In genomic region chr6:30091221-30091620, GRCm38 (mm10) we compare ENCODE assay signal across 19 mouse cellular contexts. TPM values are rescaled to one million over a fixed set of nuclear protein-coding genes. Genes with fewer than 3 reads are reported as not detected.
A peak's percentile ranks its signal among the peaks of the same experiment; 100 is the strongest.
DNase-seq lines count a peak whose midpoint lies in the region; ATAC-seq and TF ChIP-seq lines count a peak whose summit lies in the region.
"Had no signal": no experiment of that assay in that cellular context is flagged by ENCODE, and none has a peak within 500 bp of the region (broad histone marks: within the 10 kb centered on the region; RNA-seq: fewer than 3 reads in every experiment).

No protein-coding gene starts in this region.

- no peak overlapping the region for H3K4me3 ChIP-seq in forebrain, postnatal 0 days (ENCODE audit: low read depth, low read length)
- no peak overlapping the region for H3K4me3 ChIP-seq in forebrain, embryonic 11.5 days (ENCODE audit: low read depth, low read length)
- no peak overlapping the region for H3K4me3 ChIP-seq in layer of hippocampus, adult 2 months
- H3K4me3 ChIP-seq: heart, embryonic 10.5 days; hindbrain, embryonic 15.5 days; limb, embryonic 10.5 days; liver, embryonic 12.5 days had no signal

- H3K4me1 ChIP-seq in forebrain, postnatal 0 days (ENCODE audit: insufficient read depth): no peaks in the 10 kb centered on the region
- H3K4me1 ChIP-seq in forebrain, embryonic 11.5 days (replicated peaks; ENCODE audit: control insufficient read depth, insufficient read depth, low read length): no peaks in the 10 kb centered on the region
- H3K4me1 ChIP-seq: heart, embryonic 10.5 days; hindbrain, embryonic 15.5 days; limb, embryonic 10.5 days had no signal

- no peak overlapping the region for H3K27ac ChIP-seq in forebrain, postnatal 0 days (ENCODE audit: low read depth, low read length)
- no peak overlapping the region for H3K27ac ChIP-seq in forebrain, embryonic 11.5 days (ENCODE audit: low read depth, low read length)
- no peak overlapping the region for H3K27ac ChIP-seq in layer of hippocampus, adult 2 months
- H3K27ac ChIP-seq: heart, embryonic 10.5 days; hindbrain, embryonic 15.5 days; limb, embryonic 10.5 days; liver, embryonic 12.5 days had no signal

- peak; percentile 73 for ATAC-seq in forebrain, postnatal 0 days
- ATAC-seq in forebrain, embryonic 11.5 days (replicated peaks; ENCODE audit: low FRiP score): no peak
- ATAC-seq: liver, embryonic 12.5 days had no signal

- no peaks in the 10 kb centered on the region for H3K27me3 ChIP-seq in forebrain, postnatal 0 days (ENCODE audit: insufficient read depth, low read length)
- H3K27me3 ChIP-seq in forebrain, embryonic 11.5 days (ENCODE audit: control insufficient read depth, insufficient read depth, low read length): no peaks in the 10 kb centered on the region
- H3K27me3 ChIP-seq: hindbrain, embryonic 15.5 days; liver, embryonic 12.5 days had no signal

- TF ChIP-seq CTCF in forebrain, postnatal 0 days (IDR thresholded peaks at IDR 0.05; ENCODE audit: low read depth): peak; percentile 60
- peak; percentile 60 for TF ChIP-seq CTCF in layer of hippocampus, adult 2 months (conservative IDR thresholded peaks at IDR 0.05)

- DNase-seq in forebrain, postnatal 0 days: peak; percentile 18
- no peak for DNase-seq in forebrain, embryonic 11.5 days (ENCODE audit: low spot score)
- no peak for DNase-seq in layer of hippocampus, adult 2 months (ENCODE audit: low spot score in 2 of 2)
- DNase-seq in layer of hippocampus, adult 18-20 months (ENCODE audit: low spot score in 2 of 2): no peak
- peak; percentile 56 for DNase-seq in 3T3-L1 (ENCODE audit: low read depth, low spot score)
- DNase-seq in brain, adult 2 months (ENCODE audit: low read depth, low spot score): peak; percentile 32
- DNase-seq in cerebellum, adult 18-20 months: no peak
- no peak for DNase-seq in right cerebral cortex, postnatal 14 days
- DNase-seq: B cell, adult 2 months; cerebellum, postnatal 25 days; gastrocnemius, postnatal 36 days; kidney, adult 8-10 months; kidney, postnatal 4 days; lung, postnatal 10 days; thymus, adult 18-20 months had no signal

- H3K4me2 ChIP-seq in forebrain, postnatal 0 days (ENCODE audit: low read depth): no peak overlapping the region
- H3K4me2 ChIP-seq in forebrain, embryonic 11.5 days (ENCODE audit: low read depth, low read length, severe bottlenecking): no peak overlapping the region
- H3K4me2 ChIP-seq: hindbrain, embryonic 15.5 days; liver, embryonic 12.5 days had no signal

- H3K9ac ChIP-seq in forebrain, postnatal 0 days: no peak overlapping the region
- H3K9ac ChIP-seq in forebrain, embryonic 11.5 days (ENCODE audit: low read length): no peak overlapping the region
- H3K9ac ChIP-seq: hindbrain, embryonic 15.5 days; liver, embryonic 12.5 days had no signal

- H3K9me3 ChIP-seq in forebrain, postnatal 0 days (ENCODE audit: low read length): no peaks in the 10 kb centered on the region
- no peaks in the 10 kb centered on the region for H3K9me3 ChIP-seq in forebrain, embryonic 11.5 days (ENCODE audit: control insufficient read depth, low read length)
- H3K9me3 ChIP-seq: heart, embryonic 10.5 days; hindbrain, embryonic 15.5 days; limb, embryonic 10.5 days; liver, embryonic 12.5 days had no signal

- WGBS in forebrain, postnatal 0 days: 54% methylated on average over 4 of the region's 4 CpGs
- 81% methylated on average over 4 of the region's 4 CpGs for WGBS in forebrain, embryonic 11.5 days

- H3K36me3 ChIP-seq in forebrain, postnatal 0 days (ENCODE audit: insufficient read depth): peaks cover 20% of the 10 kb centered on the region
- H3K36me3 ChIP-seq in forebrain, embryonic 11.5 days (ENCODE audit: control insufficient read depth, insufficient read depth, low read length): peaks cover 4% of the 10 kb centered on the region; the same call in 1 of the 2 replicates

RNA-seq across cellular contexts. Expression of gene Nrf1, which starts 43.4 kb away (rescaled TPM):
- 39.4 and 53.6 TPM in 2 replicates for total RNA-seq in forebrain, postnatal 0 days (2014; rRNA removed)
- polyA plus RNA-seq in forebrain, postnatal 0 days (2015; fragmentation: Nextera tagmentation; extraction: Ambion mirVana): 20.8 and 23.8 TPM in 2 replicates
- 87.2 and 95.3 TPM in 2 replicates for polyA plus RNA-seq in forebrain, embryonic 11.5 days (2014; fragmentation: Nextera tagmentation; extraction: Ambion mirVana)
- 10 to 100 TPM; 25.9 to 26.0 TPM for total RNA-seq in layer of hippocampus, adult 2 months (2021)
- total RNA-seq in layer of hippocampus, adult 18-20 months (2021): 10 to 100 TPM; 22.9 to 24.1 TPM

Comparison
In these comparisons a context has a peak if more than half of its experiments do, and no peak if none do; other contexts are left out.
1. DNase-seq: peak in forebrain, postnatal 0 days (single experiment), 3T3-L1 (single experiment) and brain, adult 2 months (single experiment); none in forebrain, embryonic 11.5 days (single experiment), layer of hippocampus, adult 2 months (0 of 2), layer of hippocampus, adult 18-20 months (0 of 2), cerebellum, adult 18-20 months (0 of 2) and right cerebral cortex, postnatal 14 days (single experiment).